Mouse (Mus musculus) lung, adult 18-20 months (tissue): ENCODE measurements around the gene Pphln1.

Source experiments
- DNase-seq, 2 experiments: peaks; one replicate each; pipeline ENCODE4 v3.0.0; 2022; ENCODE audit warnings: mixed read lengths in 2 of 2

The Pphln1 gene

DNA sequence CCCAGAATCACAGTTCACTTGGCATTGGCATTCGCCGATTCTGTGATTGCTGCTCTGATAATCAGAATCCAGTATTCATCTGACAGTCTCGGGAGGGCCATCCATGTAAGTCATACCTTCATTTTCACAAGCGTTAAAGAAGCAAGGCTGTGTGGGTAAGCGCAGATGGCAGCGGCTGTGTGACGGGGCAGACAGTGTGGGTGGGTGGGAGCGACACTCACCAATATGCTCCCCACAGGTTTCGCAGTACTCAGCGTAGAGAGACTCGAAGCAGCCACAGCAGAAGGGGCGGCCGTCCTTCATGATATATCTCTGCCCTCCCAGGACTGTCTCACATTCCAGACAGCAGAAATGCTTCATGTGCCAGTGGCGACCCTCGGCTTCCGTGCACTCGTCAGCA, 106.7 kb downstream of the Pphln1 start:
- DNase-seq: no peak

DNA sequence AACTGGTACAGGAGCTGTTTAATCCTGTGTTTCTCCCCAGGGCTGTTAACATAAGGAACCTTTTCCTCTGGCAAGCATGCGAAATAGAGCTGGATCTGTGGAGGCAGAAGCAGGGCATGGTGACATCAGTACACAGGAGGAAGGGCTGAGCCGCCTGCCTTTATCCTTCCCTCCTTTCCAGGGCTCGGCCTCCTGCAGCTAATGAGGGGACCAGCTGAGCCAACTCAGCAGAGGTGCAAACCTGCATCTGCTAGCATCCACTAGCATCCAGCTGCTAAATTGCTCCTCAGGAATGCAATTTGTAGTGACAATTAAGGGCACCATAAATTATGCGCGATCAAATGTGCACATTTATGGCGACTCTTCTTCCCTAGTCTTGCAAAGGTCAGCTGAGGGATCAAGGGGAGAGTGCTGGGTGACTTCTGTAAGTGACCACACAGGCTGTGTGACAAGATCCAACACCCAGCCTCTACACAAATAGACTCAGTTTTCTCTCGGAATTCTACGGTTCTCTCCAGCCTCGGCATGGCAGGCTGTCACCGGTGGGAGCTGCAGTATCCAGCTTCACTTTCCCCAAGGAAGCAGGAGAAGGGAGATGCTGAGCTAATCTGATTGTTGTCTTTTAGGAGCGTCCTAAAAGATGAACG, 112.7 kb downstream of the Pphln1 start:
- DNase-seq: no peak

DNA sequence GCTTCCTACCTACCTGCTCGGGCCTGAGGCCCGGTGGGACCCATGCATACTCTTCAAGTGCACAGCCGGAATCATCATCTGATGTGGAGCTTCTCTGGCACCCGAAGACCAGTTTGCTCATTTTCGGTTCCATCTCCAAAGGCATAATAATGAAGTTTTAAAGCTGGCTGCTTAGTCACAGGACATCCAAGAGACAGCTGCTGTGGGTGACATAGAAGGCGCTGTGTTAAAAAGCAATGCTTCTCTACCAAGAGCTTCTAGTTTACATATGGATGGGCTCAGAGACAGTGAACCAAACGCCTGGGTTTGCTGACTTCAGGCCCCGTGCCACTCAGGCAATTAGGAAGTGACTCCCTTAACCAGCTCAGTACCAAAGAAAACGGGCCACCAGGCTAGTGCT, 114.3 kb downstream of the Pphln1 start:
- no peak for DNase-seq

DNA sequence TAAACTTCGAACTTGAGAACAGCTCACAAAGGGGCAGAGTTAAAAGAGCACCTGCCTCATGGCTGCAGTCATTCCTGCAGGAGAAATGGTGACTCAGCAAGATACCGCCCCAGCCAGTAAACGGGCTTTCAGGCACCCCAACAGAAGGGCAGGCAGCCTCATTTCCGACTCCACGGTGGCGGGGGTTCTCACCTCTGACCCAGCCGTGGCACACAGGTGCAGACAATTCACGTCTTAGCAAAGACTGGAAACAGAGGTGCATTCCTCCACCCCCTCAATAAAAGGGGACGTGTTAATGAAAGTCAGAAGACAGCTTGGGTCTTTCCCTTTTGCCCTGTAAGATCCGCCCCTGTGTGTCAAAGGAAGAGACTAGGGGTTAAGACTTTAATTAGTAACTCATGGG, 115.8 kb downstream of the Pphln1 start:
- DNase-seq: no peak

DNA sequence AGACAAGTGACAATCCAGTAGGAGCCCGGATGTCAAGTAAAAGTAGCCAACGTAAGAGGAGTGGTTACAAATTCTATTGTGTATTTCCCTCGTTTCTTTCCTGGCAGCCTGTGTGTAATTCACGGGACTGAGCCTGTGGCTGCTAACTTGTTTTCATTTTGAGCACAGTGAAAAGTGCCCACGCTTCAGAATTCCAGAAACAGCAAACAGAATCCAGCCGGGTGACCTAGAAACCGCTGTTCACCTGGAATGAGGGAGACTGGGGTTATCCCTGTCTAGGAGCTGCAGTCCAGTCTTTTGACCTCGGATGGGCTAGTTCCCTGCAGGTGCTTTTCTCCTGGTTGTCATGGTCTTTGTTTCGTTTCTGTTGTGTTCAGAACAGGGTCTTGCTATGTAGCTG, 117.2 kb downstream of the Pphln1 start:
- DNase-seq: no peak

DNA sequence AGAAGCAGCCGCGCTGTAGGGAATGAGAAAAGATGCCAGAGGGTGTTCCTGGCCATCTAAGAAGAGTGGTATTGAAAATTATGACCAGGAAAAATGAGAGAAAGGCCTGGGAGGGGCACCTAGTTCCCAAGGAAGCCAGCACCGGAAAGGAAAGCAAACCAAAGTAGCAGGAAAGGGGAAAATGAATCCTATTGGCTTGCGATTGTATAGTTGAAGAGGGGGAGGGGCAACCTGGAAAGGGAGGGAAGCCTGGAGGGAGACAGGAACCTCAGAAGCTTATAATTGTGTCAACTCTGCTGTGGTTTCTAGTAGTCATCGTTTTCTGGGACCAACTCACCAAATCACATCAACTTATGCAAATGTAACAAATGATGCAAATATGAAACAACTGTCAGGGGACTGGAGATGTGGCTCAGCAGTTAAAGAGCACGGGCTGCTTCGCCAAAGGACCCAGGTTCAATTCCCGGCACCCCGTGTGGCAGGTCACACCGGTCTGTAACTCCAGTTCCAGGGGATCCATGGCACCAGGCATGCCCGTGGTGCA, 118.9 kb downstream of the Pphln1 start:
- peak; percentile 27 to 62 for DNase-seq

DNA sequence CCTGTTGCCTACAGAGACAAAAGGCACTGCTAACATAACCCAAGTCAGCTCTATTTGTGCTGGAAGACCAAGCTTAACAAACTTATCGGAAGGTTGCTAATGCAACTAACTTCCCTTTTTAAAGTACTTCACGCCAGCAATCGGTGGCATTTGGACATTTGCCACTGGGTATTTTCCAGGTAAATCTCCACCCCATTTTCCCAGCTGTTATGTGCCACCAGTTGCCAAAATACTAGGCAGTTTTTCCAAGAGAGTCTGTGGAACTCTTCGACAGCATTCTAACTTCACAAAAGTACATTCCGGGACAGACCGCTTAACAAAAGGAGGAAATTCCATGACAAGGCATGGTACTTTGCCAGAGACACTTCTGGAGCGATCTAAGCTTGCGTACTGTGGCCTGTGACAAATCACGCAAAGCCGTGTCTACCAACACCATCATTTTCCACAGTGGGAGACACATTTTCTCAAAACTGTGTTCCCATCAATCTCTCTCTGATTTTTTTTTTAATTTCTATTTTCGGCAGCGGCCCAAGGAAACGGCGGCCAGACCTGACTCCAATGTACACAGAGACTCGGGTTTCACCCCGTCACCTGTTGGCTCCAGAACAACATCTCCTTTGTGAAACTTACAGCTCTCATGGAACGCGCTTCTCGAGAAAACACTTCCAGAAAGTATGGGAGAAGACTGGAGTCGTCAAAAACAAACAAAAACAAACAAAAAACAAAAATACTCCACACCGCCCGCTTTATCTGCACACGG, 120.2 kb downstream of the Pphln1 start:
- DNase-seq: peak; percentile 73 to 84

DNA sequence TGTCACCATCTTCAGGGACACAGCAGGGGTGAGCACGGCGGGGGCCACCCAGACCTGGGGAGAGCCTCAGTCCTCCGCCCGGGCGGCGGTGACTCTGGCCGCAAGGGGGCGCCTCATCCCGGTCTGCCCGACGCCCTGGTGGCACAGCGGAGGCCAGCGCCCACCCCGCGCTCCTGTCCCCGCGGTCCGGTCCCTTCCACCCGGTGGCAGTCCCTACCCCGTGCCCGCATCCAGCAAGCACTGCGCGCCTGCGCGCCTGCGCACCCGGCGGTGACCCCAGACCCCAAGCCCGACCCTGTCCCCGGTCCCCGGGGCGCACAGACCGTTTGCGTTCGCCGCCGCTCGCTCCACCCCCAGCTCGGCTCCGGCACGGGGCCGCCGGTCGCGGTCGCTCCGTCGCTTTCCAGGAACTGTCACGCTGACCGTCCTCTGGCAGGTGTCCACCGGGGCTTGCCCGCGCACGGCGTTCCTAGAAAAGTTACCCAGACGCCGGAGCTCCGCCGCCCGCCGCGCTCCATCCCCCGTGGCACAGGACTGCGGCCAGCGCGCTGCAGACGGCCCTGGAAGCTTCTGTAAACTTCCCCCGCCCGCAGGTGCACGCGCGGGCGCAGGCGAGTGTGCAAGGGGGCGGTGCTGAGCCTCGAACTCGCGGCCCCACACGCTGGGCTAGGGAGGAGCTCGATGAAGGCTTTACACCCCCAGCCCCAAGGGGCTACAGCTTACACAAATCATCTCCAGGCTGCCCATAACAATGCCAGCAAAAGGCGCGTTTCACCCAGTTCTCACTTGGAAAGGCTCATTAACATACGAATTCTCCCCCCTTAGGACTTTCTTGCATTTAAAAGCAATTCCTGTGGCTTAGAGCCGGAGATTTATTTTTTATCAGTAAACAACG, 121.0 kb downstream of the Pphln1 start:
- peak; percentile 81 to 84 for DNase-seq

DNA sequence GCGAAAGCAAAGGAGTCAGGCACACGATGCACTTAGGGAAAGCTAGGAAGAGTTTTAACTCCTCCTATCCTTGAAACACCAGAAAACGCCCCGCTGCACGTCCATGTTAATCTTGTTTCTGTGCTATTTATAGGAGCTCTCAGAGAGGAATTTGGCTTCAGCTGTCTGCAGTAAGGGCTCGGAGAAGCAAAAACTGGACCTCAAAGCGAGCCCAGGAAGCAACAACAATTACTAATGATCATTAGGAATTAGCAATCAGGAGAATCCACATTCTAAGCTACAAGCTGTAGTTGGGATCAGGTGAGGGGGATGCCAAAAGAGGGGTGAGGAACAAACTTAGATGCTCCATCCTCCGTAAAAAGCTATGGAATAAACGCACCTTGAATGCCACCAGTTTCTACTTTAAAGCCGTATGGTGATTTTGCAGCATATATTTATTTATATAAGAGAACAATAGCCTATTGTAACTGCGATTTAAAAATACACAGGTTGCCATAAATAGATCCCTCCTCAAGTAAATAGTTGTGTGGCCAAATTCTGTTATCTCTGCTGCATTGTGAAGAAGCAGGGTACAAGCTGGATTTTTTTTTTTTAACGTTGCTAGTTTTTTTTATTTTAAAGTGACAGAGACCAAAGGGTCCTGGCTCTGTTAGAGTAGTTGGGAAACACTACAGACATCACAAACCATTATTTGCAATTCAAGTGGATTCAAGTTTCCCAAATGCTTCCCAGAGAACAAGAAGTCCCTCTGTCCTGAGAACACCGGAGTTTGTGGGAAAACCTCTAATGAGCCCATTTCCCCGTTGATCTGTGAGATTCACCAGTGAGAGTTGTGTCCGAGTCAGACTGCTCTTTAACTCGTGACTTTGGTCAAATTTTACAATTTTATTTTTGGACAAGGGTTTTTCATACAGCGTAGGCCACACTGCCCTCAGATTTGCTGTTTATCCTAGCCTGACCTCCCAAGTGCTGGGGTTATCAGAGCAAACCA, 122.0 kb downstream of the Pphln1 start:
- no peak for DNase-seq

DNA sequence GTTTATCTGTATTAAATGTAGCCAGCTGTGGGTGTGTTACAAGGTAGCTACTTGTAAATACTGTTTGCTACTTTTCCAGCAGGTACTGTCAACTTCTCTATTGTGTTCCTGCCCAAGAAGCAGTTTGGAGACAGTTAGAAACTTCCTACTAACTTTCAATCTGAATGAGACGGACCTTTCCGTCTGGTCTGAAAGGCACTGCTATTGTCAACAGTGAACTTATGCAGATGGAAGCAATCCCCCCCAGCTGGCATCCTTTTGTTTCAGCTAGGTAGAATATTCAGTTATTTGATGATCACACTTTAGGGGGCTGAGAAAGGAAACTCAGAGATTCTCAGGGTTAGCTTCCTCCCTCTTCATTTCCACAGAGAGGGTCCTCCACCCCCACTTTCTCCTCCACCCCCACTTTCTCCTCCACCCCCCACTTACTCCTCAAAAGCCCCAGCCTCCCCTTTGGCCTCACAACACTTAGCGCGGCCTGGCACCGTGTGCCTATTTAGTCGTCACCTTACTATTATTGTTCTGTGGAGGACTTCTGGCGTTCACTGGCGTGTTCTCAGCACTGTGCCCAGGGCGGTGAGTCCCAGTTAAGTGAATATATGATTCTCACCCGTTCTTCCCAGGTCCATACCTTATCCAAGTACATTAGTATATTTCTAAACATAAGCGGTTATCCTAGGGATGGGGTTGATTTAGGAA, 123.1 kb downstream of the Pphln1 start:
- DNase-seq: no peak

DNA sequence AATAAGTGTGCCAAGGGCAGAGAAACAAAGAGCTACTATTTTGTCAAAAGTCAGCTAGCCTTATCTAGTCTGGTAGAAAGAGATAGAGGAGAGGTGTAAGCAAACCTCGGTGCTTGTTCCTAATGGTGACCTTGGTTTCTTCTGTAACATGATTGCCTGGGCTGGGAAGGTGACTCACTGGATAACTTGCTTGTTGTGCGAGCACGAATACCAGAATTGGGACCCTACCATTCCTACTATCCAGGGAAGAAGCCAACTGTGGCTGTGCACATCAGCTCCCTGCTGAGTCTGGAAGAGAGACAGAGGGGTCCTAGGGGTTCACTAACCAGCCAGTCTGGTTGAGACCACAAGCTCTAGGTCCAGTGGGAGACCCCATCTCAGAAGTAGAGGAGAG, 123.6 kb downstream of the Pphln1 start:
- DNase-seq: no peak

DNA sequence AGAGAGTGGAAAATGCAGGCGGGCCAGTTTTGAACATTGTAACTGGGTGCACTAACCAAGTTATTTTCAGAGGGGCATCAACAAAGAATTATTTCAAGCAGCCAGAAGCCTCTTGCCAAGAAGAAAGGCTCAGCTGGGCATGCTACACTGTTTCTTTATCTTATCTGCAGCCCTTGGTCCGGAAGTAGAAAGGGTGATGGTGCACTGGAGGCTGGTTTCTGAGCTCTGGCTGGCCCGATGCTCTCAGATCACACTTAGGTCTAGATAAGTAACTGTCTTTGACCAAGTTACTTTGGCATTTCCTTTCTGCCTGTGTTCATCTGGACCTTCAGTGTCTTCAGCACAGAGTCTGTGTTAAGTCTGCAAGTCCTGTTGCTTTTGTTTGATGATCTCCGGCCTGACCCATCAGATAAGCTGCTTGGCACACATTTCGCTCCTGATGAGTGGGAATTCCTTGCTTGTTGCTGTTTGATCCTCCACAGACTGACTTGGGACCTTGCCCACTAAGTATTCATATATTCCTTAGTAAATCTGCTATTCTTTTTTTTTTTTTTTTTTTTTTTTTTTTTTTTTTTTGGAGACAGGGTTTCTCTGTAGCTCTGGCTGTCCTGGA, 127.3 kb downstream of the Pphln1 start:
- DNase-seq: no peak

DNA sequence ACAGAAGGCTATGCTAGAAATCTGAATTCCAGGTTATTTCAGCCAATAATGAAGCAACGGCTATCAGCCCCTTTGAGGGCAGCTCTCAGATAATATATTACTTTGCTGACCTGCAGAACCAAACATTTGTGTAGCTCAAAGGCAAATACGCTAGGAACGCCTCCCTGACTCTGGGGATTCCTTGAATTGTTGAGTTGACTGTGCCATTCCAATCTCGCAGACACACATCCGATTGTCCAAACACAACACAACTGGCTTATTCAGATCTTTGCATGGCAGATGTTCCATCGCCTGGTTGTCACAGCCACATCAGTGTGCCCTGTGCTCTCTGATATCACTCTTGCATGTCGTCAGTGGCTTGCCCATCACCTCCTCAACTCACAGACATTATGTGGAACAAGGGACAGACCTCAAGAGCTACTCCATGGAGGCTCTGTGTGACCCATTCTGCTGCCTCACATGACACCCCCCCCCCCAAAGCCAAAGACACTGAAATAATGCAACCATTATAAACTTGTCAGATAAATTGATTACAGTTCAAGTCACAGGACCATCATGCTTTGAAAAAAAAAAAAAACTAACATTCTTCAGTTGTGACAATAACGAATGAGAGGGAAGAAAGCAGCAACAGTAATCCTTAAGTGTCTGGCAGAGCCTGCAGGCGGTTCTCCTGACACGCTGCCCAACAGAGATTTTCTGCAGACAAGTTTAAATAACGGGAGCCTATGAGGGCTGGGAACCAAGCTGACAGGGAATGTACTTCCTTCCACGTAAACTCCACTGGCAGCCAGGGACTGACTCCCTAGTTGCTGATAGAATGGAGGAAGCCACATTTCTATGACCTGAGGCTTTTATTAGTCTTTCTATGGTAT, 131.9 kb downstream of the Pphln1 start:
- no peak for DNase-seq

DNA sequence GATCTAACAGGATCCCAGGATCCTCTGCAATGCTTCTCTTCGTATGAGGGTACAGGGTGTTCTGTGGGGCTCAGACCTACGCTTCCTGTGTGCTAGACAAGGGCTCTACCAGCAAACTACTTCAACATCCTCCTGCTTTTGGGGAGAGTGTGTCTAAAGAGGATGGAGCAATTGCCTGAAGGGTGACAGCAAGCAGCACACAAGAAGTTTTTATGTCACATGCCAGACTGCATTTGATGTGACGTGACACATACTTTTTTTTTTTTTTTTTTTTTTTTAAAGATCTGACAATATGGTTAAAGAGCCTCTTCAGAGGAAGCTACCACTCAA, 132.5 kb downstream of the Pphln1 start:
- no peak for DNase-seq

DNA sequence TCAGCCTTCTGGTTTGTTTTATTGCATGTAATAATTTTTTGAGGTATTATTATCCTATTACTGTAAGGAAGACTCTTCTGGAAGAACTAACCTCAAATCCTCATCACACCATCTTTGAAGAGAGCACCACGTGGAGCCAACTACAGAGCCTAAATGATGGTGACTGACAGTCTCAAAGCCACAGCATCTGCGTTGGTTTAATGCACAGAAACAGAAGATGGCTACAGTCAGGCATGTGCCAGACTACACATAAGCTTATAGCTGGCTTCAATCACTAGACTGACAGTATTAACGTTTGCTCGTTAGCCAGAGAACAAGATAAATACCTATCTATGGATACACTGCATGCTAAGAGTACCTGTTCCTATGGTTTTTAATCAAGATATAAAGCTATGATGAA, 138.0 kb downstream of the Pphln1 start:
- DNase-seq: no peak

DNA sequence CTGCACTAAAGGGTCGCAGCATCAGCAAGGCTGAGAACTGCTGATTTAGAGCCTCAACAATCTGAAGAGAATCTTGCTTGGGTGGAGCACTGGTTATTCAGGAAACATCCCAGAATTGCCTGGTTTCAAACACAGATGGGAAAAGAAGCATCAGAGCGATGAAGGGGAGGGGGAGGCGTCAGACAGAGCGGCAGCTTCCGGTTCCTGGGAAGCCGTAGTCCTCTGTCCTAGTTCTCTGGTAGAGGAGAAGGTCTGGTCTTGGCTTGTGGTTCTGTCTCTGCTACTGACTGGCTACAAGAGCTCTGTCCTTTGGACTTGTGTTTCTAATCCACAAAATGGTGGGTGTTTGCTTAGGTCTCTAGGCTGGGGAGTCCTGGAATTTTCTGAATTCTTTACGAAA, 139.6 kb downstream of the Pphln1 start:
- DNase-seq: no peak

DNA sequence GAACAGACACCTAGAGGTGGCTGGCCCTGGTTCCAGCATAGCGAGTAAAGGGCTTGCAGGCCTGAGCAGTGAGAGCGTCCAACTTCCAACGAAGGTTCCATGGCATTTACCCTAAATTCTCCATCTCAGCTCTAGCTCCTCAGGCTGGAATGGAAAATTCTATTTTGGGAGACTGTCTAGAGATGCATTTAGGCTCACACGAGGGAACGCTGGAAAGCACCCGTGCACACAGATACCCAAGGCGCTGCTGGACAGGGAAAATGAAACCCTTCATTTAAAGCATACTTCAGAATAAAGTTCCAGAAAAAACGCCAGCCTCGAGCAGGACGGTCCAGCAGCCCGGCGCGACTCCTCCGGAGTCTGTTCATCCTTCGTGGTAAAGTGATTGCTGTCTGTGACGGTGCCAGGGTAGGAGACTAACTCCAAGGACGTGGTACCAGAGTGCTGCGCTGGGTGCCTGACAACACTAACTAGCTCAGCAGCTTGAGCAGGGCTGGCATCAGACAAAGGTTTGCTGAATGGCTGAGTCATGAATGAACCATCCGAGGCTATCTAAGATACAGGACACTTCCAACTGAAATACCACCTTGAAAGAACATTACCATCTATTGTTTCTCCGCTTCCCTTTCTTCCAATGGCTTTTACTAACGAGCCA, 140.5 kb downstream of the Pphln1 start:
- no peak for DNase-seq

DNA sequence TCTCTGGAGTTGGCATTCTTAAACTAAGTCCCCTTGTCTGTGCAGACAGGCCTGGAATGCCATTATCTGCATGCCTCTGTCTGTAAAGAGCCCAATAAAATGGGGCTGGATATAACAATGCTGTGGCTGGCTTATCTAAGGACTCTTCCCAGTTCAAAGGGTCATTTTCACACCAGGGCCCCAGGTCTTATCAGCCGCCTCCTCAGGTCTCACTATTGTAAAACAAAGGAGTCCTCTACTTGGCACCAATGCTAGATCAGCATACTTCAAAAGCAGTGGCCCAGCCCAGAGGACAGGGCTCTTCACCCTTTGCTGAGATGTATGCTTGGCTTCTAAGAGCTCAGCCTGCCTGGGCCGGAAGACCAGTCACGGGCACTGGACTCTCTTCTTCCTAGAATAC, 141.3 kb downstream of the Pphln1 start:
- DNase-seq: no peak
